Mouse (Mus musculus): Measurements from ENCODE around the gene Usp30.

GRCm38 (mm10) chr5:114135516-114135915 lies 70.3 kb downstream of the Usp30 start:
- no peak for TF ChIP-seq CTCF (conservative IDR thresholded peaks at IDR 0.05; ENCODE audit: low read length)
- no peak for TF ChIP-seq NANOG (IDR thresholded peaks at IDR 0.05; ENCODE audit: borderline replicate concordance, low read length)
